Mouse (Mus musculus) cerebellum, adult 11-12 months (tissue): ENCODE data around the gene Ogdh.

Experiments
- DNase-seq: peaks from one replicate; pipeline ENCODE4 v3.0.0; 2022

The Ogdh gene

DNA sequence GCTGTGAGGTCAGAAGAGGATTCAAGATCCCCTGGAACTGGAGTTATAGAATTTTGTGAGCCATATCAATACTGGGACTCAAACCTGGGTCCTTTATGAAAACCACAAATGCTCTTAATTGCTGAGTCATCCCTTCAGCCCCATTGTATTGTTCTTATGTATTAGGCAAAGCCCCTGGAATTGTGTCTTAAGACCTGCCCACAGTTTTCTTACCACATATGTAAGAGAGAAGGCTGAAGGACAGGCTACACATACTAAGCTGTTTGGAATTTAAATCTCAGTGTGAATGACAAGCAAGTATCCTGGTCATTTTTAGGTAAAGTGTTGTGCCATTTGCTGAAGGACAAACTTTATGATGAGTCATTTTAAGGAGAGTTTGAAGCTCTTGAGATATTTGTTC is 4.6 kb downstream of the Ogdh start:
- DNase-seq, result no peak

DNA sequence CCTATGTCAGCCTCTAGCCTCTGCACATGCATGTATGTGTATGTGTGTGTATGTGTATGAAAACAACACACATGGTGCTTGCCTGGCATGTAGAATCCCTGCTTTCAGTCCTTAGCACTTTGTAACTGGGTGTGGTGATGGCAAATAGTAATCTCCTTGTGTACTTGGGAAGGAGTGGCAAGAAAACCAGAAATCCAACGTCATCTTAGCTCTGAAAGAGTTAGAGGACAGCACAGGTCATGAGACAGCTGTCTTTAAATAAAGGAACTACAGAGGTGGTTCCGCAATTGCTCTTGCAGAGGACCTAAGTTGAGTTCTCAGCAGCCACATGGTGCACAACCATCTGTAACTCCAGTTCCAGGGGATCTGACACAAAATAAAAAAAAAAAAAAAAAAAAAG is 8.0 kb downstream of the Ogdh start:
- DNase-seq, result no peak

- no peak for DNase-seq
Observed at GRCm38 (mm10) chr11:6302793-6303192, 11.4 kb downstream of the Ogdh start.

- DNase-seq, result no peak
Observed at GRCm38 (mm10) chr11:6305943-6306430, 14.6 kb downstream of the Ogdh start.

- DNase-seq, result no peak
Observed at GRCm38 (mm10) chr11:6308181-6308580, 16.7 kb downstream of the Ogdh start.

DNA sequence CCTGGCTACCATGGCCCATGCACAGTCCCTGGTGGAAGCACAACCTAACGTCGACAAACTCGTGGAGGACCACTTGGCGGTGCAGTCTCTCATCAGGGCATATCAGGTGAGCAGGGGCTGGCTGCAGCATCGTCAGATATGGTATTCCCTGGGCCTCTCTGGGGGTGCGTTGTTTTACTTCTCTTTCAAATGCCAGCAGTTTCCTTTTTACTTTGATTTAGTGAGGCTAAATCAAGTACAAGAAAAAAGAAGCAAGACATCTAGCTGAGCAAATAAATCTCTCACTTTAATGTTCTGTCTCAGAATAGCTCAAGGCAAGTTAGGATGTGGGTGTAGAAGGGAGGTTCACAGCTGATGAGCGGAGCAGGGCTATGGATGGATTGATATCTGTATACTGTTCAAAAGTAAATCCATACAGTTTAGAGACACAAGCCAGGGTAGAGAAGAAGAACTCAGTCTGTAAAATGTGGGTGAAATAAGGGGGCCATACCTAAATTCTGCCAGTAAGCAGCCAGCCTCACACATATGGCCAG is 22.5 kb downstream of the Ogdh start:
- no peak for DNase-seq

- peak; percentile 31 for DNase-seq
Observed at GRCm38 (mm10) chr11:6316821-6317220, 25.4 kb downstream of the Ogdh start.

DNA sequence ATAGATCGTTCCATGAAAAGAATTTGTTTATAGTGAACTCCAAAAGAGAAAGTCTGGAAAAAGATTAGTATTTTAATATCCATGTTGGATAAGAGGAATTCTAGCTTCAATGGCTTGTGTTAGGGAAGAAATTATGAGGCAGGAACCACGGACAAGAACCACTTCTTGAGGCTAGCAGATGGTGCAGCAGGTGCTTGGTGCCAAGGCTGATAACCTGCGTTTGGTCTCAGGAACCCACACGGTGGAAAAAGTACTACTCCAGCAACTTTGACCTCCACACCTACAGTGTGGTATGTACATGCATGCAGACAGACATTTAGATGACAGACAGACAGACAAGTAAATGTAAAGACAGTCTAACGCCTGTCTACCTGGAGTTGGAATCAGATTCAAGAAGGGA is 27.1 kb downstream of the Ogdh start:
- peak; percentile 57 for DNase-seq

DNA sequence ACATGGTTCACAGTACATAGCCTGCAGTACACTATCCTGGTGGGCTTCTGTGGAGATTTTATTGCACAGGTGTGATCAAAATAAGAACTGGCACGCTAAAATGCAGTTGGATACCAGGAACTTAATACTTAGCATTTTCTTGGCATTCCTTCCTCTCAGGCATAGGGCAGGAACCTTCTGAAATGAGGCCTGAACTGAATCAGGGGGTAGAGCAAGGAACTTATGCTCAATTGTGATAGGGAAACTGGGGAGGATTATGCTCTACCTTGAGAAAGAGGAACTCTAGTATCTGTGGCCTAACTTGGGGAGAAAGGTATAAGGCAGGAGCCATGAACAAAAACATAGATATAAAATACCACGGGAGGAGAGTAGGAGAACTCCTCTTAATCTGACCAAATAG is 27.9 kb downstream of the Ogdh start:
- no peak for DNase-seq

- no peak for DNase-seq
Observed at GRCm38 (mm10) chr11:6322086-6322485, 30.7 kb downstream of the Ogdh start.

DNA sequence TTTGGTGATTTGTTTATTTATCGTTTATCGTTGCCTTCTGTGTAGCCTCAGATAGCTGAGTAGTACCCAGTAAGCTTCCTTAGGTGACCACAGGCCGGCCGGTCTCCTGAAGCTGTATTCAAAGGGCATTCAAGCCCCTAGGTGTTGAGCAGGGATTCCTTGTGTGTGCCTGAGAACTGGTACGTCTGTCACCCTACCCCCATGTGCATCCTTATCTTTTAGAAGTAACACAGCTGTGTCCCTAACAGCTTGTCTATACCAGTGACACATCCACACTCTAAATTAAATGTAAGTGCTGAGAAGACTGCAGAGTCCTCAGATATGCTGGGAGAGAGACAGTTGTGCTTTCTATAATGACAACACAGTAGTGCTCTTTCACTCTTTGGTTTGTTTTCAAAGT is 31.9 kb downstream of the Ogdh start:
- DNase-seq, result no peak

GRCm38 (mm10) chr11:6331256-6331655 is 39.8 kb downstream of the Ogdh start:
- no peak for DNase-seq

DNA sequence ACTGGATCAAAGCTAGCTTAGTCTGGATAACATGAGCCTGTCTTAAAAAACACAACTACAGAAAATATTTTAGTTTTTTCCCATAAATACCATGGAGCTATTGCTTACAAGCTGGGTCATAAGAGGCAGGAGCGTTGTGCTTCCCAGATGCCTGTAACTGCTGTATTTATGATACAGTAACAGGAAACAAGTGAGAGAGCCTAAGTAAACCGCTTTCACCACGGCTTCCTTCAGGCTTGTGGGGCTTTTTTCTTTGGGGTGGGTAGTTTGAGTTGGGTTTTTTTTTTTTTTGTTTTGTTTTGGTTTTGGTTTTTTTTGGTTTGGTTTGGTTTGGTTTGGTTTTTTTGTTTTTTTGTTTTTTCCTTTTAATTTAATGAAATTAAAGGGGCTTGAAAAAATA is 41.2 kb downstream of the Ogdh start:
- DNase-seq, result no peak

DNA sequence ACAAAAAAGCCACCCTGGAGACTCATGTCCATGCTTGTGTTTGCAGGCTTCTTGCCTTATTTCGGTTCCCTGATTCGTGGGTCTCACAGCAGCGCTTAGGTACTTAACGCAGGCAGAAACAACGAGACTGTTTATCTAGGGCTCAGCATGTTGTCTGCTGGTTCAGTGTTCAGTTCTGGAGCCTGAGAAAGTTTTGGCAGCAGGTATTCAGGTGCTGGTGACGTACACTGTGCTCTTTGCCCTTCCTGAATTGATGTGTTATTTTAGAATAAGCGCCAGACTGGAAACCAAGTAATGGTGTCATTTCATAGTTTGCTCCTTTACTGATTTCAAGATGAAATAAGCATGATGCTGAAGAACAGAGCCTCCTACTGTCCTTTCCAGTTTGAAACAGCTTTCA is 42.0 kb downstream of the Ogdh start:
- no peak for DNase-seq

- no peak for DNase-seq
Observed at GRCm38 (mm10) chr11:6335321-6335720, 43.9 kb downstream of the Ogdh start.

DNA sequence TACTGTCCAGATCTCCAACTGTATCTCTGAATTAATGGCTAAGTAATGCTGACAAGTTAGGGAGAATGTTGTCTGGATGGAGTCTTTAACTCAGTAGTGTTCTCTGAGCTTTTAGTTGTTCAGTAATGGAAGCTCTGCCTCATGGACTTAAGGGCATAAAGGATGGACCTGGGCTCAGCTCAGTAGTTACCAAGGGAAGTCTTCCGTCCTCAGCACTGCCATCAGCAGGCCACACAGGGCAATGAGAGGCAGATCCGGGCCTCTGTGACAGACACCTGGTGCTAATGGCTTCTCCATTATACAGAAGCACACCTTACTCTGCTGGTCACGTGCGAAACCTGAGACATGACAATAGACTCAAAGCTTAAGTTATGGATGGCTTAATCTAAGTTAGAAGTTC is 45.3 kb downstream of the Ogdh start:
- no peak for DNase-seq

- no peak for DNase-seq
Observed at GRCm38 (mm10) chr11:6345956-6346355, 54.5 kb downstream of the Ogdh start.

- no peak for DNase-seq
Observed at GRCm38 (mm10) chr11:6346966-6347365, 55.5 kb downstream of the Ogdh start.

GRCm38 (mm10) chr11:6348681-6349200 is 57.3 kb downstream of the Ogdh start:
- peak; percentile 63 for DNase-seq

GRCm38 (mm10) chr11:6349586-6349985 is 58.2 kb downstream of the Ogdh start:
- no peak for DNase-seq

DNA sequence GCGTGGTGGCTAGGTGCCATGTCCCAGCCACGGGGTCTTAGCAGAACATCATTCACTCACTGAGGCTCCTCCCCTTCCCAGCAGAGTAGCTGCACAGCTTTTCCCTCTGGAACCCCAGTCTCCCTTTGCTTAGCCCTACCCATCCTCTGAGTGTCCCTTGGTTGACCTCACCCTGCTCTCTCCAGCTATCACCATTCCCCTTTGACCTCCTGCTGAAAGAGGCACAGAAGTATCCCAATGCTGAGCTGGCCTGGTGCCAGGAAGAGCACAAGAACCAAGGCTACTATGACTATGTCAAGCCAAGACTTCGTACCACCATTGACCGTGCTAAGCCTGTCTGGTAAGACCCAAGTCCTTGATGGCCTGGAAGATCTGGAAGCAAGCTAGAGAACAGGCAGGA is 63.7 kb downstream of the Ogdh start:
- no peak for DNase-seq

- DNase-seq, result no peak
Observed at GRCm38 (mm10) chr11:6364581-6365275, 73.3 kb downstream of the Ogdh start.

DNA sequence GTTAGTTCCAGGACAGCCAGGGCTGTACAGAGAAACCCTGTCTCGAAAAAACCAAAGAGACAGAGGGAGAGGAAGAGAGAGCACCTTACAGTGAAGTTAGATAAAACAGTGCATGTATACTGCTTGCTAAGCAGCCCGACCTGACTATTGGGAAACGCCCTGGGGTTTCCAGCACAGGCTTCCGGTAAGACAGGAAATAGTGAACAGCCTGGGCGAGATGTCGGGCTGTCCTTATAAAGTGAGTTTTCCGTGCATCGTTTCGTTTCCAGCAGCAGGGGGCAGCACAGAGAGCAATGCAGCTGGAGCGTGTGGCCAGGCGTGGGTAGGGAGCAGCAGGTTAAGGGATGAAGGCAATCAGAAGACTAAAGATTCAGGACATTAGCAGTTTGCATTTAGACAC is 74.5 kb downstream of the Ogdh start:
- DNase-seq, result peak; percentile 71

- DNase-seq, result no peak
Observed at GRCm38 (mm10) chr11:6366434-6366833, 75.0 kb downstream of the Ogdh start.

GRCm38 (mm10) chr11:6367156-6367555 is 75.7 kb downstream of the Ogdh start:
- DNase-seq, result no peak
